Mouse (Mus musculus): Measurements from ENCODE around the gene Gpc6.
A peak's percentile ranks its signal among the peaks of the same experiment; 100 is the strongest.

Gene Gpc6

GRCm38 (mm10) chr14:117689848-117690247 lies 764.7 kb downstream of the Gpc6 start:
- DNase-seq (ENCODE audit: low read depth, low spot score): no peak

- DNase-seq (ENCODE audit: low read depth, low spot score): no peak
Observed at GRCm38 (mm10) chr14:117695565-117695964, 770.5 kb downstream of the Gpc6 start.

GRCm38 (mm10) chr14:117700670-117701280 lies 775.7 kb downstream of the Gpc6 start:
- DNase-seq (ENCODE audit: low read depth, low spot score): no peak

- DNase-seq (ENCODE audit: low read depth, low spot score): no peak
Observed at GRCm38 (mm10) chr14:117708817-117709216, 783.7 kb downstream of the Gpc6 start.

GRCm38 (mm10) chr14:117710463-117710911 lies 785.4 kb downstream of the Gpc6 start:
- peak; percentile 31 for DNase-seq (ENCODE audit: low read depth, low spot score)

- no peak for DNase-seq (ENCODE audit: low read depth, low spot score)
Observed at GRCm38 (mm10) chr14:117712311-117712710, 787.2 kb downstream of the Gpc6 start.

- DNase-seq (ENCODE audit: low read depth, low spot score): no peak
Observed at GRCm38 (mm10) chr14:117714165-117714564, 789.0 kb downstream of the Gpc6 start.

- no peak for DNase-seq (ENCODE audit: low read depth, low spot score)
Observed at GRCm38 (mm10) chr14:117716305-117716704, 791.2 kb downstream of the Gpc6 start.

GRCm38 (mm10) chr14:117728741-117729140 lies 803.6 kb downstream of the Gpc6 start:
- DNase-seq (ENCODE audit: low read depth, low spot score): no peak

GRCm38 (mm10) chr14:117755231-117755630 lies 830.1 kb downstream of the Gpc6 start:
- no peak for DNase-seq (ENCODE audit: low read depth, low spot score)

- DNase-seq (ENCODE audit: low read depth, low spot score): no peak
Observed at GRCm38 (mm10) chr14:117756505-117756904, 831.4 kb downstream of the Gpc6 start.

- DNase-seq (ENCODE audit: low read depth, low spot score): no peak
Observed at GRCm38 (mm10) chr14:117757790-117758358, 832.8 kb downstream of the Gpc6 start.

GRCm38 (mm10) chr14:117760830-117761517 lies 835.9 kb downstream of the Gpc6 start:
- DNase-seq (ENCODE audit: low read depth, low spot score): no peak

GRCm38 (mm10) chr14:117762934-117763333 lies 837.8 kb downstream of the Gpc6 start:
- DNase-seq (ENCODE audit: low read depth, low spot score): no peak

GRCm38 (mm10) chr14:117767861-117768260 lies 842.7 kb downstream of the Gpc6 start:
- no peak for DNase-seq (ENCODE audit: low read depth, low spot score)

- peak; percentile 80 for DNase-seq (ENCODE audit: low read depth, low spot score)
Observed at GRCm38 (mm10) chr14:117768697-117769096, 843.6 kb downstream of the Gpc6 start.

GRCm38 (mm10) chr14:117773373-117773772 lies 848.3 kb downstream of the Gpc6 start:
- DNase-seq (ENCODE audit: low read depth, low spot score): no peak

GRCm38 (mm10) chr14:117777866-117778500 lies 852.9 kb downstream of the Gpc6 start:
- DNase-seq (ENCODE audit: low read depth, low spot score): no peak

- no peak for DNase-seq (ENCODE audit: low read depth, low spot score)
Observed at GRCm38 (mm10) chr14:117778538-117779413, 853.7 kb downstream of the Gpc6 start.

- DNase-seq (ENCODE audit: low read depth, low spot score): no peak
Observed at GRCm38 (mm10) chr14:117781724-117782123, 856.6 kb downstream of the Gpc6 start.

GRCm38 (mm10) chr14:117783671-117784262 lies 858.7 kb downstream of the Gpc6 start:
- DNase-seq (ENCODE audit: low read depth, low spot score): no peak
